Mouse (Mus musculus) C2C12 (cell line): ENCODE measurements around the gene Sfmbt1.

ENCODE experiments used
- CEBPB ChIP-seq: IDR thresholded peaks from one replicate; pipeline ENCODE4 v1.6.1; 2011; ENCODE audit warnings: low read depth, mild to moderate bottlenecking, control low read depth, moderate library complexity
- CTCF ChIP-seq: IDR thresholded peaks from one replicate; pipeline ENCODE4 v1.5.1; 2011; ENCODE audit not compliant: control insufficient read depth, insufficient read depth, insufficient read length
- MAX ChIP-seq: IDR thresholded peaks from one replicate; pipeline ENCODE4 v1.6.1; 2011; ENCODE audit warnings: mild to moderate bottlenecking, control low read depth
- MYOD1 ChIP-seq: IDR thresholded peaks from one replicate; pipeline ENCODE4 v1.6.1; 2011; ENCODE audit warnings: low read depth; ENCODE audit not compliant: control insufficient read depth, insufficient read length
- MYOG ChIP-seq: IDR thresholded peaks from one replicate; pipeline ENCODE4 v1.6.1; 2011; ENCODE audit not compliant: control insufficient read depth, insufficient read length; ENCODE audit errors: extremely low read depth
- USF1 ChIP-seq: IDR thresholded peaks from one replicate; pipeline ENCODE4 v1.6.1; 2011; ENCODE audit warnings: low read depth, mild to moderate bottlenecking, control low read depth, moderate library complexity

DNA sequence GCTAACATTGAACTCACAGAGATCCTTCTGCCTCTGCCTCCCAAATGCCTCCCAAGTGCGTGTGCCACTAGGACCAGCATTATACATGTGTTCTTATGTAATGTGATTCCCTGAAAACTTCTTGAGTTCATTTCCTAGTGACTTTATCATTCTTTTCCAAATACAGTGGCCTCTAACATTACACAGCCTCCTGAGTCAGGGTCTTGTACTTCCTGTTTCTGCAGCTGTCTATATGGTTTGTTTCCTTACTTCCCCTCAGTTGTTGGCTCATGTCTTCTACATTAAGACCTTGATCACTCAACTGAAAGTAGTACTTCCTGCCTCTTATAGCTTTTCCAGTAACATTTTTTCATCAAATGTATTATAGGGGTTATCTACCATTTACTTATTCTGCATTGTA lies 46.6 kb downstream of the Sfmbt1 start:
- no peak for TF ChIP-seq MYOD1
- TF ChIP-seq USF1, result no peak
- no peak for TF ChIP-seq CTCF
- no peak for TF ChIP-seq MYOG
- no peak for TF ChIP-seq CEBPB
- no peak for TF ChIP-seq MAX
